Mouse (Mus musculus) erythroblast, embryonic 14.5 days (primary cell): ENCODE results near the gene Skida1.

Experiments used
- GATA1 ChIP-seq: IDR thresholded peaks from 2 replicates; pipeline ENCODE4 v1.6.1; 2012; ENCODE audit warnings: low read length, inconsistent platforms, mixed read lengths
- TAL1 ChIP-seq: IDR thresholded peaks from 3 replicates; pipeline ENCODE4 v1.6.1; 2012; ENCODE audit warnings: low read length, inconsistent platforms, mixed read lengths

GRCm38 (mm10) chr2:18053951-18054530 lies 5.2 kb upstream of the Skida1 start:
- TF ChIP-seq TAL1, result no peak
- TF ChIP-seq GATA1, result no peak
